Mouse (Mus musculus): ENCODE measurements around the gene Fermt3. TPM values are rescaled to one million over a fixed set of nuclear protein-coding genes. Genes with fewer than 3 reads are reported as not detected.

The Fermt3 gene
- polyA plus RNA-seq, 1 experiment from 2014 or later, result 16.0 TPM

DNA sequence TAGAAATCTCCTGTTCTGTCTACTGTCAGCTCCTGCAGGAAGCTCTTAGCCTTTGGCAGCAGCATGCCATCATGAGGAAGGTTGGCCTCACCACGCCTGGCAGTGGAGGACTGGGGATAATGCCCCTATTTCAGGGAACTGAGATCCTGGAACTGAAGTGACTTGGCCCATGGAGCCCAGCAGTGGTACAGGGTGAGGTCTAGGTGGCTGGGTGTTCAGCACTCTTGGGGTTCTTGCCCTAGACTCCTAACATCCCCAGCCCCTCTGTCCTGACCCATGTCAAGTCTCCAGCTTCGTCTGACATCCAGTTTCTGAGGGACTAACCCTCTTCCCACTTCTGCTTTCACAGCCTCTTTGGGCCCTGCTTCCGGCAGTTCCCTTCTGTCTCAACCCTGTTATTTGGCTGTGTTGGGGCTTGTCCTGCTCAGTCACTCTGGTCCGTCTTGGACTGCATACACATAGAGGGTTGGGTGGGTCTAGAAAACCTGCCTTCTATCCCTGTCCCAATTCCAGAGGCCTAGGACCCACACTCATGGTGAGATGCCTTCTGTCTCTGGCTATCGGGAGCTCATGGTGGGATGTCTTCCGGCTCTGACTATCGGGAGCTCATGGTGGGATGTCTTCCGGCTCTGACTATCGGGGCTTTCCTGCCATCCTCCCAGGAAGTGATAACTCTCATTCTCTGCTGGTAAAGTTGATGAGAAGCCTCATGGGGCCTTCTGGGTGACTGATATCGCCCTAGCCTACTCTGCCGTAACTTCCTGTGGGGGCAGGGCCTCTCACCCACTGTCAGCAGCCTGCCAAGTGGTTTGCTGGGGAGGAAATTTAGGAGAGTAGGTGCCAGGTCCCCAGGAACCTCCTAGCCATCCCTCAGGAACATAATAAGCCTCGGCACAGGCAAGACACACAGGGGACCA, 1.5 kb downstream of the Fermt3 start:
- WGBS, result 63% methylated on average over 12 of the region's 12 CpGs
- Histone ChIP-seq H3K36me3 (ENCODE audit: insufficient read depth, low read length) (peaks cover 10% of the 10 kb centered on the region; the same call in 1 of the 2 replicates), H3K9me3 (ENCODE audit: low read length) (no peaks in the 10 kb centered on the region), H3K4me1 (ENCODE audit: insufficient read depth, low read depth, low read length) (no peaks in the 10 kb centered on the region), H3K27ac (ENCODE audit: low read length) (peak overlapping the region; percentile 47), H3K9ac (replicated peaks; ENCODE audit: low read depth) (no peak overlapping the region), H3K4me2 (replicated peaks; ENCODE audit: low read depth, low read length) (0 out of 2 replicates have a peak overlapping the region, but pooled peaks have one; percentile 19), H3K27me3 (replicated peaks; ENCODE audit: insufficient read depth, low read length) (no peaks in the 10 kb centered on the region), H3K4me3 (ENCODE audit: low read depth, low read length) (no peak overlapping the region)
- no peak for TF ChIP-seq EP300 (IDR thresholded peaks at IDR 0.05)
- no peak for TF ChIP-seq CTCF (IDR thresholded peaks at IDR 0.05)
- ATAC-seq, result 0 out of 2 replicates have a peak, but pooled peaks have one; percentile 11
- DNase-seq (ENCODE audit: low spot score), result peak; percentile 24

DNA sequence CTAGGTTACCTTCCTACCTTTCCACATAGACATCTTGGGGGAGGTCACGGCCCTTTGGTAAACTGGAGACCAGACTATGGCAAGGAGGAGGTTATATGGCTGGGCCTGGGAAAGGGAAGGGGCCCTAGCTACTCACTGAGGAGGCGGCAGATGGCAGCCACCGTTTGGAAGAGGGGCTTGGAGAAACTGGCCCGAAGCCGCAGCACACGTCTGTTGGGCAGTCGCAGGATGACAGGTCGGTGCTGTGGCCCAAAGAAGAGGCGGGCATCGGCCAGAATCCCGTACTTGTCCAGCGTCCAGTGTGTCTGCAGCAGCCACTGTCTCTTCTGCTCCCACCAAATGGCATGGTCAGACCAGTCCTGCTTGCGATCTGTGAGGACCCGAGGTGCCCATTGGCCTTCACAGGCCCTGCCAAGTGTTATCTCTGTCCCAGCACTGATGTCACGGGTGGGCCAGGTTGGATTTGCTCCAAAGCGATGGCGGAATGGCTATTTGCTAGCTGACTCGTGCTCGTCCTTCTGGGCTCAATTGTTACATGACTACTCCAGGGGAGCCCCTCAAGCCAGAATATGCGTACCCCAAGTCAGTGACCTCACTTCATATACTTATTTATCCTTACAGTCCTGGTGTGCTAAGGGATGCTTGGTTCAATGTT, 4.7 kb downstream of the Fermt3 start:
- ATAC-seq (no peak), DNase-seq (ENCODE audit: low spot score) (no peak)
- Histone ChIP-seq H3K4me3 (ENCODE audit: low read depth, low read length) (no peak overlapping the region), H3K36me3 (ENCODE audit: insufficient read depth, low read length) (no peaks in the 10 kb centered on the region), H3K4me2 (replicated peaks; ENCODE audit: low read depth, low read length) (no peak overlapping the region), H3K9ac (replicated peaks; ENCODE audit: low read depth) (no peak overlapping the region), H3K9me3 (ENCODE audit: low read length) (no peaks in the 10 kb centered on the region), H3K4me1 (ENCODE audit: insufficient read depth, low read depth, low read length) (no peaks in the 10 kb centered on the region), H3K27me3 (replicated peaks; ENCODE audit: insufficient read depth, low read length) (no peaks in the 10 kb centered on the region), H3K27ac (ENCODE audit: low read length) (no peak overlapping the region)
- WGBS, result 85% methylated on average over 18 of the region's 20 CpGs
- TF ChIP-seq EP300 (IDR thresholded peaks at IDR 0.05) (no peak), CTCF (IDR thresholded peaks at IDR 0.05) (no peak)

DNA sequence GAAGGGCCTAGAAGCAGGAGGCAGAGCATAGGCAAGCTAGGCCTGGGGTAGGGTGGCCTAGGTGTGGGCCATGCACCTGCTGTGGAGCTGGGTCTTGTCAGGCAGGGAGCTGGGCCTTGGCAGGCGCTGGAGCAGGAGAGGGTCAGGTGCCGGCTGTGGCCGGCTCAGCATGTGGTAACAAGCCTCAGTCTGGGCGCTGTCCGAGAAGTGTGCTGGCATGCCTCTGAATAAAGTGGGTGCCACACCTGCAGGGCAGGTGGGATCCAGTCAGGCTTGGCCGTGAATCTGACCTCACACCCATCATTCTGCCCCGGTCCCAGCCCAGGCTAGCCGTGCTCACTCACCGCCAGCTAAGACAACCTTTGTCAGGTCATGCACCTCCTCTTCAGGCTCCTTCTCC, 5.3 kb downstream of the Fermt3 start:
- no peak overlapping the region for H3K4me3 ChIP-seq (ENCODE audit: low read depth, low read length)
- no peaks in the 10 kb centered on the region for H3K27me3 ChIP-seq (replicated peaks; ENCODE audit: insufficient read depth, low read length)
- H3K9me3 ChIP-seq (ENCODE audit: low read length), result no peaks in the 10 kb centered on the region
- no peak overlapping the region for H3K9ac ChIP-seq (replicated peaks; ENCODE audit: low read depth)
- WGBS, result 90% methylated on average over 9 of the region's 9 CpGs
- DNase-seq (ENCODE audit: low spot score) (no peak), ATAC-seq (no peak)
- no peak overlapping the region for H3K4me2 ChIP-seq (replicated peaks; ENCODE audit: low read depth, low read length)
- H3K27ac ChIP-seq (ENCODE audit: low read length), result no peak overlapping the region
- no peaks in the 10 kb centered on the region for H3K36me3 ChIP-seq (ENCODE audit: insufficient read depth, low read length)
- no peaks in the 10 kb centered on the region for H3K4me1 ChIP-seq (ENCODE audit: insufficient read depth, low read depth, low read length)
- no peak for TF ChIP-seq EP300 (IDR thresholded peaks at IDR 0.05)
- TF ChIP-seq CTCF (IDR thresholded peaks at IDR 0.05), result no peak

DNA sequence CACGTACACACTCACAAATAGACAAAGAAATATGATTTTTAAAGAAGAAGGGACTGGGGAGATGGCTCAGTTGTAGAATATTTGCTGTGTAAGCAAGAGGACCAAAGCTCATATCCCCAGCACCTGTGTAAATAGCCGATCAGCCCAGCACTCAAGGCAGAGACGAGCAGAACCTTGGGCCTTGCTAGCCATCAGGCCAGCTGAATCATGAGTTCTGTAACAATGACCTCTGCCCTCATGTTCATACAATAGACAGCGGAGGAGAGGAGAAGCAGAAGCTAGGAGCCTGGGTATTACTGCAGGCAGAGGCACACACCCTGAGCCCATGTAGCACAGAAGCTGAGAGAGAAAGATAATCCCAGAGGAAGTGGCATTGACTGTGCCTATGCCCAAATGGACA, 6.8 kb downstream of the Fermt3 start:
- WGBS, result 60% methylated on average over 4 of the region's 4 CpGs
- DNase-seq (ENCODE audit: low spot score) (no peak), ATAC-seq (no peak)
- H3K4me2 ChIP-seq (replicated peaks; ENCODE audit: low read depth, low read length), result no peak overlapping the region
- H3K9me3 ChIP-seq (ENCODE audit: low read length), result no peaks in the 10 kb centered on the region
- no peaks in the 10 kb centered on the region for H3K4me1 ChIP-seq (ENCODE audit: insufficient read depth, low read depth, low read length)
- no peaks in the 10 kb centered on the region for H3K27me3 ChIP-seq (replicated peaks; ENCODE audit: insufficient read depth, low read length)
- H3K36me3 ChIP-seq (ENCODE audit: insufficient read depth, low read length), result no peaks in the 10 kb centered on the region
- TF ChIP-seq EP300 (IDR thresholded peaks at IDR 0.05) (no peak), CTCF (IDR thresholded peaks at IDR 0.05) (no peak)
- H3K27ac ChIP-seq (ENCODE audit: low read length), result no peak overlapping the region
- H3K9ac ChIP-seq (replicated peaks; ENCODE audit: low read depth), result no peak overlapping the region
- H3K4me3 ChIP-seq (ENCODE audit: low read depth, low read length), result no peak overlapping the region

DNA sequence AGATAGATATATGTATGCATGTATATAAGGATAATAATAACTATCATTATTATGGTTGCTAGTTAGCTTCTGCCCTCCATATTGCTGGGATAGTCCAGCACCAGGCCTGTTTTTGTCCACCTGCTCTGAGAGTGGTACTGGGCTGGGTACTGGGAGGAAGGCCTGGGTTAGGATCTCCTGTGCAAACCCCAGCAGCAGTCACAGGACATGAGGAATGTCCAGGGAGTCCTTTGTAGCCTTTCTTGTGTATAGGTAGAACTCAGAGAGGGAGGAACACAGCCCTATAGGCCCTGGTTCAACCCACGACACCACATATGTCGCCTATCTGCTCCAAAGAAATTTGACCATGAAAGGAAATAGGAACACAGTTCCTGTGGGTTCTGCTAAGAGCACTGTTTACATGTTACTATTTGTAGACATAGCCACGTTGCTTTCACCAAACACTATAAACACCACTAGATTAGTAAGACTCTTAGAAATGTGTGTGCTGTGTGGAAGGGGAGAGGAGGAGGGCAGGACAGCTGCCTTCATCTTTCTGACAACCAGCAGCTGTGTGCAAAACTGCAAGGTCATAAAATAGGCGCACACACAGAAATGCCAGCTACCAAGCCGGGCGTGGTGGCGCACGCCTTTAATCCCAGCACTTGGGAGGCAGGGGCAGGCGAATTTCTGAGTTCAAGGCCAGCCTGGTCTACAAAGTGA, 12.2 kb downstream of the Fermt3 start:
- Histone ChIP-seq H3K4me2 (replicated peaks; ENCODE audit: low read depth, low read length) (no peak overlapping the region), H3K36me3 (ENCODE audit: insufficient read depth, low read length) (no peaks in the 10 kb centered on the region), H3K9me3 (ENCODE audit: low read length) (no peaks in the 10 kb centered on the region), H3K4me1 (ENCODE audit: insufficient read depth, low read depth, low read length) (no peaks in the 10 kb centered on the region; the same call in 1 of the 2 replicates), H3K27ac (ENCODE audit: low read length) (peak overlapping the region; percentile 20; the same call in 1 of the 2 replicates), H3K9ac (replicated peaks; ENCODE audit: low read depth) (no peak overlapping the region), H3K4me3 (ENCODE audit: low read depth, low read length) (no peak overlapping the region), H3K27me3 (replicated peaks; ENCODE audit: insufficient read depth, low read length) (no peaks in the 10 kb centered on the region)
- 57% methylated on average over 8 of the region's 9 CpGs for WGBS
- peak; percentile 58 for DNase-seq (ENCODE audit: low spot score)
- peak; percentile 71 for ATAC-seq
- TF ChIP-seq EP300 (IDR thresholded peaks at IDR 0.05), result no peak
